Mouse (Mus musculus): ENCODE measurements at regions not wholly inside any gene's neighbourhood (a gene's known extent, or its start where the extent isn't known, plus 50 kb on each side); places are given as distances from the start of the nearest gene placed in this dataset.
A peak's percentile ranks its signal among the peaks of the same experiment; 100 is the strongest.
"Not testable (repeated sequence)": the region's sequence is repeated elsewhere in the genome, so short reads cannot be mapped to it uniquely, and the experiment has no call there.

- peak; percentile 17 for DNase-seq (ENCODE audit: low spot score)
These were observed 163.4 kb downstream of the Trib2 start for GRCm38 (mm10) chr12:15653357-15653763.

GRCm38 (mm10) chr12:15651293-15651692, 165.4 kb downstream of the Trib2 start:
- no peak for DNase-seq (ENCODE audit: low spot score)

DNA sequence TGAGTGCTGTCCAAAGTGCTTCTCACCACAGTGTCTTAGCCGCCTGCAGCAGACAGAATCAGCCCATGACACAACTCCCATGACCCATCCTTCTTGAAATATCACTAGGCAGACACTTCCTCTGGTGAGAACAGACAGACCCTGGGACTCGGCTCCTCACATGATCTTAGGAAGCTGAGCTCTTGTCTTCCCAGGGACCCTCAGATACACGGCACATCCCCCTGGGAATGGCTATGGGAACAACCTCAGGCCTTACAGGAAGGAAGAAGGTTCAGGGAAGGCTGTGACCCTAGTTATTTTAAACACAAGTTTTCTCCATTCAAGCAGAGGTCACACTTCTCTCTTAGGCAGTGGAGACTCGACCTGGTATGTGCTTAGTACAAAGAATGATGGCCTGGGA, 166.8 kb downstream of the Trib2 start:
- DNase-seq (ENCODE audit: low spot score) = no peak

GRCm38 (mm10) chr12:15649226-15649625, 167.5 kb downstream of the Trib2 start:
- no peak for DNase-seq (ENCODE audit: low spot score)

- DNase-seq (ENCODE audit: low spot score) = no peak
These were observed 172.5 kb downstream of the Trib2 start for GRCm38 (mm10) chr12:15644074-15644672.

- DNase-seq (ENCODE audit: low spot score) = no peak
These were observed 173.1 kb downstream of the Trib2 start for GRCm38 (mm10) chr12:15643669-15644068.

DNA sequence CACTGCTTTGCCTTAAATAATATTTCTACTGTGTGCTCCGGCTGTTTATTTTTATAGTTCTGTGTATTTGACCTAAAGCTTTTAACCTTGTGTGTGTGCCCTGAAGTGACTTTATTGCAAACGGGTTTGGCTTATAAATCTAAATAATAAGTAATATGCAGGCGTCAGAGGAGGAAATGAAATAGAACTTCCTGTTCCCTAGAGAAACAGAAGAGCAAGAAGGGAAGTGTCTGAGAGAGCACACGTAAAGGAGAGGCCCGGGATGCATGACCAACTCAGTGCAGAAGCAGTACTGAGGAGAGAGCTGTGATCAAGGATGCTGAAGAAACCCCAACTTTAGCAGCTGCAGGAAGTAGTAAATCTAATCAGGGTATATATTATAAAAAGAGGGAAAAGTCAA, 176.4 kb downstream of the Trib2 start:
- DNase-seq (ENCODE audit: low spot score) = no peak

DNA sequence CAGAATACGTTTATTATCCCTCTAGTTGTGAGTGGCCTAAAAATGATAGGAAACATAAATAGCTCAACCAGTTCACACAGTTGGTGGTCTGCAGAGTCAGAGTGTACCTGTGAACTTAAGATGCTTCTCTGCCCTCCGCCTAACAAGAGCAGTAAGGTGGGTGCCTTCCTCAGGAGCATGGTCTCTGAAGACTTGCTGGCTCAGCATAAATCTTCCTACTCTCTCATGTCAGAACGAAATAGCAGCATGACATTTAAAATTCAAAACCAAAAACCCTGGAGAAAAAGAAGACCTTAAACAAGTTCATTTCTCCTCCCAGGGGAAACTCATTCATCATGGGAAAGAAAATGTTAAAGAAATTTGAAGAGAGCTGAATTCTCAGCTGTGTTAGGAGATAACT, 186.8 kb downstream of the Trib2 start:
- no peak for DNase-seq (ENCODE audit: low spot score)

DNA sequence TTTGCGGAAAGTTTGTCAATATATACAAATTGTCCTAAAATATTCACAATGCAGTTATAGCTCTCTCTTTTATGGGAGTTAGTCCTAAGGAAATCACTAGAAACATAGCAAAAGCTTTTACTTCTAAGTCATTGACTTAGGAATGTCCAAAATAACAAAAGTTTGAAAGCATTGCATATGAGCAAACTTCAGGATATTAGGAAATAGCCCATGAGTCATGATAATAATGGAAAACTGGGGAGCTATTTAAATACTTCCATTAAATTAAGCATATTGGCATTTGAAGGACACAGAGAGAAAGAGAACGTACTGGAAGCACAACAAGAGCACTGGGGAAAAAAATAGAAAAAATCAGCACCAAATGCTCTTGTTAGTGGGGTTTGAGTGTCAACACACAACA, 197.2 kb downstream of the Trib2 start:
- no peak for DNase-seq (ENCODE audit: low spot score)

- DNase-seq (ENCODE audit: low spot score) = peak; percentile 16
These were observed 199.4 kb downstream of the Trib2 start for GRCm38 (mm10) chr12:15617312-15617711.

DNA sequence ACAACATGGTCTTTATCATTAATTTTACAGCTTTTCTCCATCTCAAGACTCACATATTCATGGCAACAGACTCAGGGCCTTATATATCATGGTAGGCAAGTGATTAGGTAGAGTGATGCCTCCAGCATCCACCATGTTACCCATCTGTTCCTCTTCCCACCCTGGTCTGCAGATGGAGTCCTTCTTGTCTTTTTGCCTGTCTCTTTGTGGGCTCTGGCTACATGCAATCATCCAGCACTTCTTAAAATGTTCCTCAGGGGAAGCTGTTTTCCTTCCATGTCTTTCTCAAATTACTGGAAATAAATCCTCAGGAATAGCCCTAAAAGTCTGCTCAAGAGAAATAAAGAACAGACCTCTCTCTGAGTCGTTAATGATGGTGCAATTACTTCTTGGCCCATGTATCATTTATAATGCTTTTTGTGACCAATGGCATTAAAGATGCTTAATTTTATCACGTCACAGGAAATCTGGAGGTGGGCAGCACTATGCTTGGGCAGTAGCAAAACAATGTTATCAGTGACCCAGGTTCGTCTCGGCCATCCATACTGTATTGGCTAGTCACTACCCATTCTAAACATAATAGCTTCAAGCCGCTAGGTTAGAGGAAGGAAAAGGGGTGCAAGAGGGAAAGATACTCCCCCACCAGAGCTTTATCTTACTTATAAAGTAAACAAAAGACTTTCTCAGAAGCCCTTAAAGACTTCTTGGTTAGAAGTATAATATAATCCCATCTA, 204.7 kb downstream of the Trib2 start:
- no peak for DNase-seq (ENCODE audit: low spot score)

DNA sequence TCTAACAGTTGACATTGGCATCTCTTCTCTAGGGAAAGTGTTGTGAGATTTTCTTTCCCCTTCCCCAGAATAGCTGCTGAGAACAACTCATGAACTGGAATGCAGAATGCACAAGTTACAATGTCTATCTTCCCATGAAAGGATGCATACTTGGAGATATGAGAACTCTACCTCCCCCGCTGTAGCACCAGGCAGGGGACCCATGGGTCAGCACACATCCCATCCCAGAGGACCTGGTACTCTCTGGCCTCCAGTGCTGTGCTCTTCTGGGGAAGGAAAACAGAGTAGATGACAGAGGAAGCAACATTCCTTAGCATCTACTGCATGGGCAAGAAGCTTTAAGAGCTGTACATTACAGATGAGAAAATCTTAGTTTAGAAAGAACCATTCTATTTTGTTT, 209.6 kb downstream of the Trib2 start:
- DNase-seq (ENCODE audit: low spot score) = no peak

- DNase-seq (ENCODE audit: low spot score) = no peak
These were observed 210.6 kb downstream of the Trib2 start for GRCm38 (mm10) chr12:15606095-15606494.

DNA sequence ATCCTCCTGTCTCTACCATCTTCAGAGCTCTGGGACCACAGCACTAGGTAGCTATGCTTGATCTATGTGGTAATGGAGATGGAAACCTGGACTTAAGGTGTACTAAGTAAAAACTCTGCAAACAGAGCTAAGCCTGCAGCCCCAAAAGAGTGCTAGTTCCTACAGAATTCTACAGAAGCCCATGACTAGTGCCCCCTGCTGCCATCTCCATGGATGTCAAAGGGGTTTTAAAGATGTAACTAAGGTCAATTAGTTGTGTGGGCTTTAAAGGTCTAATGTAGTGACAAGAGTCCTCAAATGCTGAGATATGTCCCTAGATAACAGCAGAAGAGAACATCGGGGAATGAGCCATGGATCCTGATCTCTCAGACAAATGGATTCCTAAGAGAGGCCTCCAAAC, 212.1 kb downstream of the Trib2 start:
- DNase-seq (ENCODE audit: low spot score) = no peak

DNA sequence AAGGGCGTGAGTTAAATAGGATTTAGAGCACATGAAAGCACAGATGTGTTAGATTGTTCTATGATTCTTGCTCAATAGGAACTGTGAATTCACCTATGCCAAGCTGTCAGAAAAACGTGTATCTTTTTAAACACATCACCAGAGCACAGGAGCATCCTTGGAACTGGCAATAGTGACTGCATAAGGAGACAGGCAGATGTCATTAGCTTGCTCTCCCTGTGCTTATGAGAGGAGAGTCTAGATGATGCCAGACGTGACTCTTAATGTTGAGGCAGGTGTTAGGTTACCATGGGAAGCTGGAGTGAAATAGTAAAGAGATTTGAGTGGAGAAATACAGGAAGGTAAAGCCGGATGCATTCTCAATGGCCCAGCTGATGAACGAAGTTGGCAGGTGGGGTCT, 212.8 kb downstream of the Trib2 start:
- DNase-seq (ENCODE audit: low spot score) = no peak

DNA sequence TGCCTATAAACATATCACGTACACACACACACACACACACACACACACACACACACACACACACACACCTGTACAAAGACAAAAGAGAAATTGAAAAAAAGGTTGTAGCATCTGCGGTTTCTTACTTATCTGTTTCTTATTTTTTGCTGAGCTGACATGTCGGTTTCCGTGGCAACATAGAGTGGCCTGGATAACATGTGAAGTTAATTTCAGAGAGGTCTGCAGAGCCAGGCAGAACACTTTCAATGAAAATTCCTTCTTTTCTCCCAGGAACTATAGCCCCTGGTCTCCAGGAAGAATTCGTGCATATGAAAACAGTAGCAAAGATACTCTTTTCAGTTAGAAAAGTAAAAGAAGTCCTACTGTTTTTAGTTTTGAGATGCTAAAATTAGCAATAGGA, 213.4 kb downstream of the Trib2 start:
- no peak for DNase-seq (ENCODE audit: low spot score)

GRCm38 (mm10) chr12:15594704-15595103, 222.0 kb downstream of the Trib2 start:
- no peak for DNase-seq (ENCODE audit: low spot score)

DNA sequence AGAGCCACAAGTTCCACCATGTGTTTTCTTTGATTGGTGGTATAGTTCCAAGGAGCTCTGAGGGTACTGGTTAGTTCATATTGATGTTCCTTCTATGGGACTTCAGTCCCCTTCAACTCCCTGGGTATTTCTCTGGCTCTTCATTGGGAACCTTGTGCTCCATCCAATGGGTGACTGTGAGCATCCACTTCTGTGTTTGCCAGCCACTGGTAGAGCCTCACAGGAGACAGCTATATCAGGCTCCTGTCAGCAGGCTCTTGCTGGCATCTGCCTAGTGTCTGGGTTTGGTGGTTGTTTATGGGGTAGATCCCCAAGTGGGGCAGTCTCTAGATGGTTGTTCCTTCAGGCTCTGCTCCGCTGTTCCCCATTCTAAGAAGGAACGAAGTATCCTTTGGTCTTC, 228.9 kb downstream of the Trib2 start:
- DNase-seq (ENCODE audit: low spot score) = not testable (repeated sequence)

DNA sequence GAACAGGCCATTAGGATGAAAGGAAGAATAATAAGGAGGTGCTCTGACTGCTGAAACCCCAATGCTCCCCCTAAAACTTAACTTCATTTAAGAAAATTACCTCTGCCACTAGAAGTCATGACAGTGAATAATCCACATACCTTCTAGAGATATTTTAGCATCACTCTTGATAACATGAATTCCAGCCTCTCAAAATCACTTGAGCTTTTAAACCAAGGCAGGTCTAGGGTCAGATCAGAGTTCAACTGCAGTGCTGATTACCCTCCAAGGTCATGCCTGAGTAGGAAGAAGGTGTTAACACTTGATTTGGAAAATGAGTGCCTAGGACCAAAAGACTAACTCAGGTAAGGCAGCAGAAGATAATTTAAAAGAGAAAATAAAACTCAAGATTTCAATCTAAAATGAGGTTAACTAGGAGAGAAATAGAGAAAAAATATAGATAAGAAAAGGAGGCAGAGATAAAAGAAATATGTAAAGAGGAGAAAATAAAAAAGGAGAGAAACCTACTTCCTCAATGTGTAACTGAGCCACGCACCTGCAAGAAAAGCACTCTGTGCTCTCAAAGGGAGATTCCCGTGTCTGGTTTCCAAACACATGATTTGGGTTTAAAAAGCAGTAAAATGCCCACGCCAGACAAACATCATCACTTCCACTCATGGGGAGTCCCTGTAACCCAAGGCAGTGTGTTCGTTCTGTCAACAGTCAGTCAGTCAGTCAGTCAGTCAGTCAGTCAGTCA, 229.8 kb downstream of the Trib2 start:
- DNase-seq (ENCODE audit: low spot score) = no peak

GRCm38 (mm10) chr12:15585845-15586244, 230.9 kb downstream of the Trib2 start:
- no peak for DNase-seq (ENCODE audit: low spot score)

DNA sequence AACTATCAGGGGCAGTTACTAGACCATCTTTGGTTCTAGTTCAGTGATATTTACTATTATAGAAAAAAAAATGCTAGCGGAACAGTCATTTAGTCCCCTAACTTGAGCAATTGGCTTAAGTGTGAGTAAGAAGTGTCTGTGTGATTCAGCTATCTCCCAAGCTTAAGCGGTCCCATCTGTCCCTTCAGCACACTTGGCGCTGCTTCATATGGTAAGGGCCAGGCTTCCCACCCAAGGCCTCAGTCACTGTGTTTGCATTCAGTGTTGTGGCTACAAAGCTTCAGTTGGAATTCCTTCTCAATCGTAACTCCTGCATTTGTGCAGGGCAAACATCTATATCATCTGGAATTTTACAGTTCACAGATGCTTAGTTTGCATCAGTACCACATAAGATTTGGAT, 232.0 kb downstream of the Trib2 start:
- DNase-seq (ENCODE audit: low spot score) = no peak

DNA sequence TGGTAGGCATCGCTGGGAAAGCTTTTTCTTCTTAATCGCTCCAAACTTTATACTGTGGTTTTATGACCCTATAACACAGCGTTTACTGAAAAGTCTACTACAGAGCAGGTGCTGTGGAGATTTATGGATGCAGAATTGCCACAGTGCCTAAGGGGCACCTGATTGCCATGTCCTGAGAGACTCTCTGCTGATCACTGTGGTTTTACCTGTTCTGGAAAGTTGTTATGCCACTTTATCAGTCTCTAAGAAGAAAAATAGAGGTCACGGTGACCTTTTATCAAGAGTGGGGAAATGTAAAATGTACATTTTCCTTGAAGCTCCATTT, 250.0 kb downstream of the Trib2 start:
- DNase-seq (ENCODE audit: low spot score) = no peak

- DNase-seq (ENCODE audit: low spot score) = no peak
These were observed 250.6 kb downstream of the Trib2 start for GRCm38 (mm10) chr12:15565941-15566784.

Measured in urinary bladder, postnatal 14 days (tissue).